Mouse (Mus musculus) embryo, embryonic 11 days (tissue): ENCODE data around the gene Gm17349.

Experiments used
- DNase-seq: peaks from one replicate; pipeline ENCODE4 v3.0.0-alpha.2; 2015

Gm17349 gene

DNA sequence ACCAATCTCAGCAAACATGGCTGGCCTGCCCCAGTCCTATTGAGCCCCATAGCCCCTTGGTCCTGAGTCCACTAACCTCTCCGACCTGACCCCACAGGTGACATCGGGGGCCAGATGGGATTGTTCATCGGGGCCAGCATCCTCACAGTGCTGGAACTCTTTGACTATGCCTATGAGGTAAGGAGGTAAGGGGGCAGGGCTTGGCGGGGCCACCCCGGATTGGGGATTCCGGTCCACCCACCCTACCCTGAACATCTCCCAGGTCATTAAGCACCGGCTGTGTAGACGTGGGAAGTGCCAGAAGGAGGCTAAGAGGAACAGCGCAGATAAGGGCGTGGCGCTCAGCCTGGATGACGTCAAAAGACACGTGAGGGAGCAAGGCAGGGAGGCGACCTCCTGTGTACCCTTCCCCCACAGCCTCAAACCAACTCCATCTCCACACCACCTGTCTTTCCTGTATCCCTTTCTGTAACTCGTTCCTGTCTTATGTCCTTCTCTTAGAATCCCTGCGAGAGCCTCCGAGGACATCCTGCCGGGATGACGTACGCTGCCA lies 6.7 kb downstream of the Gm17349 start:
- DNase-seq, result no peak

DNA sequence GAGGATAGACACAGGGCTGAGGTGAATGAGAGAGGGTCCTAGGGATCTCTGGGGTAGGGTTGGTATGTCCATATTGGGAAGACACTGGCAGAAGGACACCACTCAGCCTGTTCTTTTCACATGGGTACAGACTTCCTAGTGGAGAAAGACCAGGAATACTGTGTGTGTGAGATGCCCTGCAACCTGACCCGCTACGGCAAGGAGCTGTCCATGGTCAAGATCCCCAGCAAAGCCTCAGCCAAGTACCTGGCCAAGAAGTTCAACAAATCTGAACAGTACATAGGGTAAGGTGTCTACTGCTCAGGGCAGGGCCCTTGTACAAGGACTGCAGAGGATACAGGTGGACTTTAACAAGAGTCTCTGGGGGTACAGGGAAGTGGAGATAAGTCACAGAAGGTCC lies 8.0 kb downstream of the Gm17349 start:
- DNase-seq, result no peak

DNA sequence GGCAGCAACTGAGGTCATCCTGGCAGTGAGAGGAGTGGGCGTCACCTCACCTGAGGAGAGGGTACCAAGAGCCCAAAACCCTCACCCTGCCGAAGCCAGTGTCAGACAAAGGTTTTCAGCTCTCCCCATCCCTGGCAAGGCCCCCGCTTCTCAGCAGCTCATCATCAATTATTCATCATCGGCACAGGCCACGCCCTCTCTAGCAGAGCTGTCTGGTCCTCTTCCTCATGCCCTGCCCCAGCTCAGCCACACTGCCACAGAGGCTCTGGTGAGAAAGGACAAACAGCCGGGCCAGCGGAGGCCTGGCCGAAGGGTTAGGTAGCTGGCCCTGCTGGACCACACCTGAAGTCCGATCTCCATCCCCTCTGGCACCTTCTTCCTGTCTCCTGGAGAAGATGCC lies 13.3 kb downstream of the Gm17349 start:
- no peak for DNase-seq

DNA sequence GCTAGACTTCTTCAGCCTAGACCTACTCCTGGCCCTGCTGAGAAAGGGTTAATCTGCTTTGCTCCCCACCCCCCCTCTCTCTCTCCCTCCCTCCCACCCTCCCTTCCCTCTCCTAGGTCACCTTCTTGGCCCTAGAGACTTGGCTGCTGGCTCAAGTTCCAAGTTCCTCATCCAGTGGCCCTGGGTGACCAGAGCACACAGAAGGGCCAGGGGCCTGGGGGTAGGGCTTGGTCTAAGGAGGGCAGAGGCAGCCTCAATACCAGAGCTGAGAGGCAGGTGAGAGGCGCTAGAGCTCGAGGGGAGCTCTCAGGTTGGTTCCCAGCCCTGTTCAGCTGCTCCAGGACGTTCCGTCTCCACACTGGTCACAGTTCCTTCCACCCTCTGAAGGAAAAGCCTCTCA lies 14.4 kb downstream of the Gm17349 start:
- no peak for DNase-seq

DNA sequence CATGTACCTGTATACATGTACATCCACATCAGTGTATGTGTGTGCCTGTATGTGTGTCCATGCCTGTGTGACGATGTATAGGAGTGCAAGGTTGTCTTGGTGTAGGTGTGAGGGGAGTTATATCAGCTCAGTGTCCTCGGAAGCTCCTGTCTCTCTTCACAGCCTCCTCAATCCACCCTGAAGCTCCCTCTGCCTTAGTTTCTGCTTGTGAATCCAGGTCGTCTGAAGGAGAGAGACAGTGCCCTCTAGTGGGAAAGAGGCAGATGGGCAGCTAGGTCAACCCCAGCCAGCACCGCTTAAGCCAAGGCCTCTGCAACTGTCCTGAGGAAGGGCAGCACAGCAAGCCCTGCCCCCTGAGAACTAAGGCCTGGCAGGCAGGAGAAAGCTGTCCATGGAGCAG lies 16.6 kb downstream of the Gm17349 start:
- peak; percentile 82 for DNase-seq

DNA sequence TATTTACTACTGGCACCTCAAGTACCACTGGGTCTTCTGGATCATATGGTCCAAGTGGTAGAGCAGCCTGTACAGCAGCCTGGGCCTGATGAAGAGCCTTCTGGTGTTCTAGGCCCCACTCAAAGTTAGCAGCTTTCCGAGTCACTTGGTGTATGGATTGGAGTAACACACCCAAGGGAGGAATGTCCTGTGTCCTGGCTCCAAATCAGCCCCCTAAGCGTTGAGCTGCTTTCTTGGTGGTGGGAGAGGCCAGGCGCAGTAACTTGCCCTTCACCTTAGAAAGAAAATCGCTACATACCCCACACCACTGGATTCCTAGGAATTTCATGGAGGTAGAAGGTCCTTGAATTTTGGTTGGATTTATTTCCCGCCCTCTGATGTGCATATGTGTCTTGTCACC lies 21.1 kb downstream of the Gm17349 start:
- DNase-seq, result no peak

DNA sequence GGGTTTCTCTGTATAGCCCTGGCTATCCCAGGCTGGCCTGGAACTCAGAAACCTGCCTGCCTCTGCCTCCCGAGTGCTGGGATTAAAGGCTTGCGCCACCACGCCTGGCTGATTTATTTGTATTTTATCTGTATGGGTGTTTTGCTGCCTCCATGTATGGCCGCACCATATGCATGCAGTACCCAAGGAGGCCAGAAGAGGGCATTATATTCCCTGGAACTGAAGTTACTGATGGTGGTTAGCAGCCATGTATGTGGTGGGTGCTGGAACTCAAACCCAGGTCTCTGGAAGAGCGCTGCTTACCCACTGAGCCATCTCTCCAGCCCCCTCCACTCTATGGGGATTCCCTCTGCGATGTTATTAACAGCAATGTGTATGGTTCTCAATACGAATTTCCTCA lies 22.4 kb downstream of the Gm17349 start:
- DNase-seq, result no peak

DNA sequence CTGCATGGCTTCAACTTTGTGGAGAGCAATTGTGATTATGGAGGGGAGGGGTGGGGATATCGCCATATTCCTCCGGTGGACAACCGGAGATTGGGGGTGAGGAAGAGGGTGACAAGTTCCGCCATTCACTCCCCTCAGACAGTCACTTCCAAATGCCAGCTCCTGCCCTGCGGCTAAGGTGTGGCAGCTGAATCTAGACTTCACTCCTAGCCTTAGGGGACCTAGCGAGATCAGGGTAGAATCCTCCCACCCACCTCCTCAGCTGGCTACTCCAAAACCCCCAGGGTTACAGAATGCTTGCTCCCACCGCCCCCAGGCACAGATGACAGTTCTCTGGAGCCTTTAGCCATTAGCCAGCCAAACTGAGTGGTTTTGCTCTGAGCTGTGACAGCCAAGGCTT lies 26.3 kb downstream of the Gm17349 start:
- no peak for DNase-seq

DNA sequence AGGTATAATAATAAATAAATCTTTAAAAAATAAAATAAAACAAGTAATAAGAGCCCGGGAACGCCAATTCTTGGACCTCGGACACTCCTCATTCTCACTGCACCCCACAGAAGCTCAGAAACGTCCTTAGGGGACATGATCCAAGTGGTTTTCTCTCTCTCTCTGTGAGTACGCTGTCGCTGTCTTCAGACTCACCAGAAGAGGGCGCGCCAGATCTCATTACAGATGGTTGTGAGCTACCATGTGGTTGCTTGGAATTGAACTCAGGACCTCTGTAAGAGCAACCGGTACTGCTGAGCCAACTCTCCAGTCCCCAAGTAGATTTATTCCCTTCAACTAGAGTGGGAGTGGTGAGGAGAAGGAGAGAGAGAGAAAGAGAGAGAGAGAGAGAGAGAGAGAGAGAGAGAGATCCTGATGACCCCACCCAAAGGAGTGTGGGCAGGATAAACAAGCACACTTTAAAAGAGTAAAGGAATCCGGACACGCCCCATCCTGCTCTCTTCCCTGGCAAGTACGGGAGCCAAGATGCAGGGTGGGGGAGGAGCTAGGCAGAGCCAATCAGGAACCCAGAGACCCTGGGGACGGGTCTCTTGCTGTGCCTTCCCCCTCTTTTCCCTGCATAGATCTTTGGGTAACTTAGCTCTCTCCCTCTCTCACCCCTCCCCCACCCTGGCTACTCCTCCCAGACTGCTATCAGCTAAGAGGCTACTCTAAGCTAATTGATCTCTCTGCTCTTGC lies 27.1 kb downstream of the Gm17349 start:
- peak; percentile 67 for DNase-seq

DNA sequence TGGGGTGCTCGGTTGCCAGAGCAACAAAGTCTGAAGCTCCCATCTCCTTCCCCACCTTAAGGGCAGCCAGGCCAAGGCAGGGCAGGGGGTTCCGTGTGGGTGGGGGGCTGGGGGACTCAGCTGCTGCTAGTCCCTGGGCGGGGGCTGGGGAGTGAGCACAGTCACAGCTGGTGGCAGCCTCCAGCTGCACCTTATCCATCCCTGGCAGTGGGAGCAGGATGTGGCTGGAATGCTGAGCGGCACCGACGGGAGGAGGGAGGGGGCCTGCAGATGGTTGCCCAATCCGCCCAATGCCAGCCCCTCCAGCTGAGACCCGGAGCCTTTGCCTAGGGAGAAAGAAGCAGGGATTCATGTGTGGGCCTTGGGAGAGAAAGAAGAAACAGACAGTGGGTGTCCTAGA lies 28.2 kb downstream of the Gm17349 start:
- DNase-seq, result no peak

DNA sequence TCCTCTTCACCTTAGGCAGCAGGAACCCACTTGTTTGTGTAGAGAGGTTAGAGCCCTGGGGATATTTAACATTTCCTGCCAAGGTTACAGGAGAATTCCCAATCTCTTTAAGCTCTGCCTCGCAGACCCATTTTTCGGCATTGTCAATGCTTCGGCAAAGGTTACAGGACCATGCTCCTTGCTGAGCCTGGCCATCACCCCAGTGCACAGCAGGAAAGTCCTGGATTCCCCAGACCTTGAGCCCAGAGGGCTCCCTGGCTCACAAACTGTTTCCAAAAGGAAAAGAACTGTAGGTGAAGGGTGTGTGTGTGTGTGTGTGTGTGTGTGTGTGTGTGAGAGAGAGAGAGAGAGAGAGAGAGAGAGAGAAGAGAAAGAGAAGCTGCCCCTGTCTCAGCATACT lies 30.4 kb downstream of the Gm17349 start:
- no peak for DNase-seq

DNA sequence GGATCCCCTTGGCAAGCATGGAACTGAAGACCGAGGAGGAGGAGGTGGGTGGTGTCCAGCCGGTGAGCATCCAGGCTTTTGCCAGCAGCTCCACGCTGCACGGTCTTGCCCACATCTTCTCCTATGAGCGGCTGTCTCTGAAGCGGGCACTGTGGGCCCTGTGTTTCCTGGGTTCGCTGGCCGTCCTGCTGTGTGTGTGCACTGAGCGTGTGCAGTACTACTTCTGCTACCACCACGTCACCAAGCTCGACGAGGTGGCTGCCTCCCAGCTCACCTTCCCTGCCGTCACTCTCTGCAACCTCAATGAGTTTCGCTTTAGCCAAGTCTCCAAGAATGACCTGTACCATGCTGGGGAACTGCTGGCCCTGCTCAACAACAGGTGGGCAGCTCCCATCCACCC lies 33.5 kb downstream of the Gm17349 start:
- DNase-seq, result no peak

DNA sequence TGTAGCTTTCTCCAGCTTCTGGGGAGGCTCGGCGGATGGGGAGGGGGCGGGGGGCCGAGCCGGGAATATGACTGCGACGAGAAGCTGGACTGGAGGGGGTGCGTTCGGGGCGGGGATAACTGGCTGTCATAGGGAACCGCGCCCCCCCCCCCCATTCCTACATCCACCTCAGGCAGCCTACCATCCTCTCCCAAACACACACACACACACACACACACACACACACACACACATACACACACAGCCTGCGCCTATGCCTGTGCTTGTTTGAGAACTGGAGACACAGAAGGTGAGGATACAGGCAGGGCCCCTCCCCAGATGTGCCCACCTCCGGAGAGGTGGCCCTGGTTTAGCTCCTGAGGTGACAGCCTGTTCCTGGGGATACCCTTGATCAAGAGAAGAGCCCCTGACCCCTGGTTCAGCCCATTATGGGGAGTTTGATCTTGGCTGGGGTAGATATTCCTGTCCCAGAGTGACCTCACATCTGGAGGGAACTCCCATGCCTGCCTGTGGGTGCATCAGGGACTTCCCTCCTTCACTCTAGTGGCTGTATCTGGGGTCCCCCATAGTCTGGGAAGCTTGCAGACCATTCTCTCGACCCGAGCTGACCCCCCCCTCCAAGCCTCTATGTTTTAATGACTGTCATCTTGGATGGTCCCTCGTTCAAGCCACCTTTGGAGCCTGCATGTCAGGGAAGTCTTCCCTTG lies 34.2 kb downstream of the Gm17349 start:
- no peak for DNase-seq

DNA sequence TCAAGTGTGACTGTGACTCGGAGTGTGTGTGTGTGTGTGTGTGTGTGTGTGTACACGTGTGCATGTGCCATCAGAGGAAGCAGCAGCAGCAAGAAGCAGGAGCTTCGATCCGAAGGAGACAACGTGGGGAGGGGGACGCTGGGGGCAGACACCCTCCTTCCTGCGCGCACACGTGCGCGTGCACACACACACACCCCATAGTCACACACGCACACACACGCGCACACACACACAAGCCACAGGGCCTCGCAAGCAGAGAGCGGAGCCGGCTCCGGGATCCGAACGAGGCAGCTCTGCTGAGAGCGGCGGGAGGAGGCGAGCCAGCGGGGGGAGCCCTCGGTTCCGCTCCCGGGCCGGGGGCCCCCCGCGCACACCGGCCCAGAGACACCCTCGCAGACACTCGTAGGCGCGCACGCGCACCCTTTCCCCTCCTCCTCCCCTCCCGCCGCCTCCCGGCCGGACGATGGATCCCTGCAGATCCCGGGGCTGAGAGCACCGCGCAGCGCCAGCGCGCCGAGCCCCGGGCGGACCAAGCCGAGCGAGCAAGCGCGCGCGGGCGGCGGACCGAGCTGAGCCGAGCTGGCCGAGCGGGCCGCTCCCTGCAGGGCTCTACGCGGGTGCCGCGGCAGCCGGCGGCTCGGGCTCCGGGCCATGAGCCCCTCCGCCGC lies 35.0 kb downstream of the Gm17349 start, which contains the start of gene Asic1:
Gene Asic1 (plus strand): TSS at position 215 of the 668 bp plus-strand sequence.
- peak; percentile 82 for DNase-seq

DNA sequence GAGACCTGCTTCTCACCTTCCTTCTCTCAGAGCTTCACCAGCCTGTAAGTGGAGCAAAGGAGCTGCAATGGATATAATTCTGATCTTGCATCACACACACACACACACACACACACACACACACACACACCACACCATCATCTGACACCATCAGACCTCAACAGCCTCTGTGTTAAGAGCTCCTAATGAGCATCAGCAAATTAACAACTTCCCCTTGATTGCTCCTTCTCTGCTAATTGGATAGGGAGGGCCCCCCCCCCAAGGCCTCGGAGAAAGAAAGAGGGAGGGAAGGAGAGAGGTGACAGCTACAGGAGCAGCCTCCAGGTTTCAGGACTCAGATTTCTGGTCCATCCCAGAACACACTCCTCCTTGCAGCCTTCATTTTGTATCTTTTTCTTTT lies 35.9 kb downstream of the Gm17349 start:
- DNase-seq, result no peak

DNA sequence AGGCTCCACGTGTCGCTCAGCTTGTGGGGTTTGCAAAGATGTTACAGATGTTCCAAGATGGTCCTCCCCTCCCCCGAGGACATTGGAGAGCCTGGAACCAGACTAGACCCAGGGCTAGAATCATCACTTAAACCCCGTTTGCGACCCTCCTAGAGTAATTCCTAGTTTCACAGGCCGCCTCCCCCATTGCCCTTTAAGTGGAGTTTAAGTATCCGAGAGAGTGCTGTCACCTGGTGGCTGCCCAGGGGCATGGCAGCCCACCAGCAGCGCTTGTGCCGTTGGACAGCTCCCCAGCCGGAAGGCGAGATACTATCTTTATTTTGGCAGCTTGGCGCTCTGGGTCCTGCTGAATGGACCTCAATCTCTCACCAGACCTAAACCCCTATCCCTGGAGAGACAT lies 36.4 kb downstream of the Gm17349 start:
- peak; percentile 90 for DNase-seq

DNA sequence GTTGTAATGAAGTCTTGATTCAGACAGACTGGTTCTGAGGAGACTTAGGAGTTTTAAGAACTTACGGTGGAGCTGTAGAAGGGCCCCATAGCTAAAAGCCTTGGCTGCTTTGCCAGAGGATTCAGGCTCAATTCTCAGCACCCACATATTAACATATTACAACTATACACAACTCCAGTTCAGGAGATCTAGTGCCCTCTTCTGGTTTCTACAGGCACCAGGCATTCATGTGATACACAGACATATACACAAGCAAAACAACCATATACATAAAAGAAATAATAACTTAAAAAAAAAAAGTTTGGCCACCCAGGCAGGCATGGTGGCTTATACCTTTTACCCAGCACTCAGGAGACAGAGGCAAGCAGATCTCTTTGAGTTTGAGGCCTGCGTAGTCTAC lies 37.7 kb downstream of the Gm17349 start:
- no peak for DNase-seq

DNA sequence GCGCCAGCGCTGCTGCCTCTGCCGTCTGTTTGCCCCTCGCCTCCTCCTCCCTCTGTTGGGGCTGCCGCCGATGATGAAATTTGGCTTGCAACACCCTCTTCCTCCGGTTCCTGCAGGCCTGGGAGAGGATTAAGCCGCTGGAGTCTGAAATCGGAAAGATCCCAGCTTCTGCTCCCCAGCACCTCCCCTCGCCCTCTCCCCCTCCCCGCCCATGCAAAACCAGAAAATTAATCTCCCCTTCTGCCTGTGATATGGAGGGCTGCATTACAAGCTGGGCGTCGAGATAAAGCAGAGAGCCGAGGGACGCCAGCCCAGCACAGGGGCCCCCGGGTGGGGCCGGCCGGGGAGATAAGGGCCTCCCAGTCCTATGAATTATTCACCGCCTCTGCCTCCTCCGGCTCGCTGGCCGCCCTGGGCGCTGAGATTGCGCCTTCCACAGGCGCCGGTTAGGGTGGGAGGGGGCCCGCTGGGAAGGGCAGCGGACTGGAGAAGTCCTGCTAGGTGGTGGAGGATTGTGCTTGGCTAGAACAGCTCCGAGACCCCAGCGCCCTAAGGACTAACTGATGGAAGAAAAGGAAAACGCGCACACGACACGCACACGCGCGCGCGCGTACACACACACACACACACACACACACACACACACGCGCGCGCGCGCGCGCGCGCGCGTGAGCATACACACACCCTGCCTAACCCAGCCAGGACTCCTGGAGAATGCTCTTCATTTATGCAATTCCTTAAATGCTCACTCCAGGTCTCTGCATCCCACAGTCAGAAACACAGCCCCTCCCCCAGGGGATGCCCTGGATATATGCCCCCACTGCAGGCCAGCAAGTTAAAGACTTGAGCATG lies 40.5 kb downstream of the Gm17349 start:
- DNase-seq, result peak; percentile 72

DNA sequence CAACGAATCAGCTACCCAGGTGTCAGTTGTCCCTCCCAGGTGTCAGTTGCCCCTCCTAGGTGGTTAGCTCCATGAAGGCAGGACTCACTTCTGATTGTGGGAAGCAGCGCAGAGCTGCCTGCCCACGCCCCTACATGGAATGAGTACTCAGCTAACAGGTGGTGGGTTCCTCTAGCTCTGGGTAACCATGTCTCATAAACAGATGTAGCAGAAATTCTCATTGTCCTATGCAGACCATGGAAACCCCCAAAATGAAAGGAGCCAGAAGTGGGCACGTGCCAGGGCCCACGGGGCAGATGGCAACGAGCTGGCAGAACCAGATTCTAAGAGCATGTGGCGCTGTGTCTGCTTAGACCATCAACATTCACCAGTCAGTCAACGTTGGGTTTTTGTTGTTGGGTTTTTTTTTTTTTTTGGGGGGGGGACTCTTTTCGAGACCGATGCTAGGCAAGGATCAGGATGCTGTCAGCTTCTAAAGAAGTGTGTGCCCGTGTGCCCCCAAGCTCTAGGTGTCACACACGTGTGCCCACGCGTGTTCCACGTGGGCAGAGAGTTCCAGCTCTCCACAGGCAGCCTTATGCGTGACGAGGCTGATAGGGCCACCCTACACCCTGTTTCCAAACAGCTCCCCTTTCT lies 41.2 kb downstream of the Gm17349 start:
- DNase-seq, result no peak

DNA sequence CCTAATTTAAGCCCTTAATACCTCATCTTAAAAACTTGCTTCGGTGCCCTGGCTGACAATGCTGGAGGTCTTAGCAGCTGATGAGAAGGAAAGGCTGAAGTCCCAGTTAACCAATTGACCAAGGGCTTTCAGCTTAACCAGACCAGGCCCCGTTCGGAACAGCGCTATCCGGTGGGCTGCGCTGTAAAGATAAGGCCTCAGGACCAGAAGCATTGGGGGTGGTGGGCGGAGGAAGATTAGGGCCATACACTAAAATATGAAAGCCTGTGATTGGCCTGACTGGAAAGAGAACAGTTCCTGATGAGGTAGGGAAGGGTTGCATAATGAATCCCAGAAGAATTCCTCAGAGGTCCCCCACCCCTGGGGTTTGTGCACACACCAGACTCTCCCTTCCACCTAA lies 42.9 kb downstream of the Gm17349 start:
- DNase-seq, result no peak

DNA sequence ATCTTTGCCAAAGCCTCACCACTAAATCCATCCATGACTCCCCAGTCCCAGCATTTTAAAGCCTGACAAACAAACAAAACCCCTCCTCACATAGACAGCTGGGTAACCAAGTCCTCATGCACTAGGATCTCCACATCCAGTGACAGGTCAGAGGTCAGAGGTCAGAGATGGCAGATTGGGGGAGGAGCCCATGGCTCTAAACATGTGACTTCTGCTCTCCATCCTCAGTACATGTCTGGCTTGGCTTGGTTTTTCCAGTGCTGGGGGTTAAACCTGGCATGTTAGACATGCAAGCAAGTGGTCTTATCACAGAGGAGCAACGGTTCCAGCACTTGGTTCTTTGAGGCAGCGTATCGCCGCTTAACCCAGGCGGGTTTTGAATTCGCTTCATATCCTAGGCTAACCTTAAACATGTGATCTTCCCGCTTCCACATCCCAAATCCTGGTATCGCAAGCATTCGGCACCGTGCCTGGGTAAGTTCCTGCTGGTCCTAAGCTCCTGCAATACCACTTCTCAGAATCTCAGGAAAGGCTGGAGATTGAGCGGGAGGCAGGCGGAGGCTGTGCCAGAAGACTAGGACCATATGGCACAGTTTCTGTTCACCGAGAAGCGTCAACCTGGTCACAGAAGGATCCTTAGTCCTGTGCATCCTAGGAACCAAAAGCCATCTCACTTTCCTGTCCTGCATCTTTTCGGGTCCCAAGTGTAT lies 44.0 kb downstream of the Gm17349 start:
- no peak for DNase-seq

DNA sequence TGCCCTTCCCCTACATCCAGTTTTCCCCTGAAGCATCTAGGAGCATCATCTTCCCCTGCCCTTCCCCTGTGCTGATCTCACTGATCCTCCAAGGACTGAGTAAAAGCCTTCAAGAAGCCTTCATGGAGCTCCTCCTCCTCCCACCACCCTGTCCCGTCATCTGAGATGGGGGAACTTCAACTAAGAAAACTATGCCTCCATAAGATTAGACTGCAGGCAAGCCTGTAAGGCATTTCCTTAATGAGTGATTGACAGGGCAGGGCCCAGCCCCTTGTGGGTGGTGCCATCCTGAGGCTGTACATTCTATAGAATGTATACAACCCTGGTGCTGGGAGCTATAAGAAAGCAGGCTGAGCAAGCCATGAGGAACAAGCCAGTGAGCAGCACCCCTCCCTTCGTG lies 46.9 kb downstream of the Gm17349 start:
- DNase-seq, result no peak
